Mouse (Mus musculus) inflammation-experienced regulatory T-cells, adult 16 weeks (primary cell): ENCODE measurements around the gene Dus2. TPM values are rescaled to one million over a fixed set of nuclear protein-coding genes. Genes with fewer than 3 reads are reported as not detected.

ENCODE experiments used
- polyA plus RNA-seq: library from polyadenylated mRNA; unstranded; fragments of 100-300 nt; shearing (Covaris generic); gene quantifications from one replicate; pipeline ENCODE4 v1.2.1, GENCODE M21; 2017

Dus2 gene
- 31.4 TPM for polyA plus RNA-seq

DNA sequence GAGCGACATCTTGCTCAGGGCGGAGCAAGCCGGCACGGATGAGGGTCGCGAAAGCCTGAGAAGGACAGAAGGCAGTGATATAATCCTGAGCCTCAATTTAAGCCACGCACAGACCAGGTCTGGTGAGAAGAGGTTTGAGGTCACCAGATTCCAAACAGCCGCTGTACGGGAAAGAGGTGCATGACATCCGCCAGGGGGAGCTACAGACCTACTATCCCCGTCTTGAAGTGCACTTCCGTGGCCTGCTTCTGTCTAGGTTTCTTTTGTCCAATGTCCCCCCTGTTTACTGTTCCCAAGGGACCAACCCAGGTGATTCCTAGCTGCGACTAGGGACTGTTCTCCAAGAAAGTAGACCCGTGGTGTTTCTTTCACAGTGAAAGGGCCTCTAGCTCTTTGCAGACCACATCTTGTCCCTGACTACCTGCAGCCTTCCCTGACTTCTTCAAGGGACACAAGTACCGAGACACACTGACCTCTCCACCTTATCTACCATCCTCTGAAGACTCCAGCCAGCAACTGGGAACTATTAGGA is at the start of gene Dus2:
Dus2 (plus strand) TSS at position 482 of the 532 bp plus-strand sequence.

DNA sequence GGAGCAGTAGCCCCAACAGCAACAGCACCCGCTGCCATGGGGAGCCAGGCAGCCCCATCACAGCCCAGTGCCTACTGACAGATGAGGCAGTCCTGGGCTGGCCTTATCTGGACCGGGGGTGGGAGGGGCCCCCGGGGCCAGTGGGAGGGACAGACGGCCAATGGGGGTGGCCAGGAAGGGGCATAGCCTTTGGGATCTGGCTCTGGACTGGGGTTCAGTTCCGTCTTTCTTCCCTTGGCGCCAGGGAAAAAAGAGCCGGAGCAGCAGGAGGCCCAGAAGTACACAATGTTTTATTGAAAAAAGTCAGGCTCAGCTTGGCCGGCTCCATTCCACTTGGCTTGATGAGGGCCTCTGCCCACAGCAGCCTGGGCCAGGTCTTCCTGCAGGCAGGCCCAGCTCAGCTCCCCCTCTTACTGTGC is 47.8 kb upstream of the Dus2 start, which contains the start of gene Lcat:
Lcat (minus strand) TSS at position 62 of the 419 bp plus-strand sequence.

DNA sequence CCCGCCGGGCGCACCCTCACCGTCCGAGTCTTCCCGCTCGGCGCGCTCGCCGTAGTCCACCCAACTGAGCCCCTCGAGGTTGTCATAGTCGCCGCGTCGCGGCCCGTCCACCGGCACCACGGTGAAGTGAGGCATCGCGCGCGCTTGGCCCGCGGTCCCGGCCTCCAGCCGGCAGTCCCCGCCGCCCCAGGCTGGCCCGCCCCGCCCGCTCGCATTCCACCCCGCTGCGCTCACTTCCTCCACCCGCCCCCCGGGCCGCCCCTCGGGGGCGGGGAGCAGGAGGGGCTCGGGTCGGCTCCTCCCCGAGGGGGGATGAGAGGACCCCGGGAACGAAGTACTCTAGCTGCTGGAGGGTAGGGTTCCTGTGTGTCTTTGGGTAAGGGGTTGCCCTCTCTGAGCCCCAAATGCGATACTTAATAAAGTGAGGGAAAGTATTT is 25.2 kb upstream of the Dus2 start, which contains the start of gene Slc12a4:
Slc12a4 (minus strand) TSS at position 193 of the 437 bp plus-strand sequence.

DNA sequence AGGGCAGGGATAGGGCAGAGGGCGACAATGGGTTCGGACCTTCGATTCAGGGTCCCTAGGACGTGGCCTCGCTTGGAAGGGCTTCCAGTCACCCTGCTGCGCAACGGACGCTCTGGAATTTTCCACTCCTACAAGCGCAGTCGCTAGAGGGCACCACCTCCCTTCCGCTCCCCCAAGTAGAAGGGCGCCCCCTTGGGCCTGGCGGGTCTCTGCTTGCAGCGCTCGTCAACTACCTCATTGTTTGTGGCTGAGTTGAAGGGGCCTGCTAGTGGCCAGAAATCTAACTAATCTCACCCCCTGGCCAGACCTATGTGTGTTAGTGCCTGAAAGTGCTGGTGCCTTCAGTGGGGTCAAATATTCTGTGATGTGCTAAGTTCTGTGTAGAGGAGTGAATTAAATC is 11.8 kb upstream of the Dus2 start, which contains the start of gene Dpep3:
Dpep3 (minus strand) TSS at position 105 of the 400 bp plus-strand sequence.

DNA sequence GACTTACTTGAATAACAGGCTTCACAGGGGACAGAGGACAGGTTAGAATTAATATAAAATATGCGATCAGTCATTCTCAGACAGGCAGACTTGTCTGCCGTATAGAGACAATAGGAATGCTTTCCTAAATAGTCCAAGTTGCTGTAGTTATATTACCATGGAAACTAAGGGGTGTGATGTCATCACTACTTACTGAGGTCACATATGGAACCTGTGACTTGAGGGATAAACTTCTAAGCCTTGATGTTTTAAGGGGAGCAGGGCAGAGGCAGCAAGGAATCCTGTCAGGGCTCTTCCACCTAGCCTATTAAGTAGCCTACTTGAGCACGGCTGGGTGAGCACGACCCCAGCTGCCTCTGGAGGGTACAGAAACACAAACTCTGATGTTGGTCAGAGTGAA is 14.7 kb downstream of the Dus2 start, which contains the start of gene Dpep2nb:
Dpep2nb (minus strand) TSS at position 101 of the 400 bp plus-strand sequence.

DNA sequence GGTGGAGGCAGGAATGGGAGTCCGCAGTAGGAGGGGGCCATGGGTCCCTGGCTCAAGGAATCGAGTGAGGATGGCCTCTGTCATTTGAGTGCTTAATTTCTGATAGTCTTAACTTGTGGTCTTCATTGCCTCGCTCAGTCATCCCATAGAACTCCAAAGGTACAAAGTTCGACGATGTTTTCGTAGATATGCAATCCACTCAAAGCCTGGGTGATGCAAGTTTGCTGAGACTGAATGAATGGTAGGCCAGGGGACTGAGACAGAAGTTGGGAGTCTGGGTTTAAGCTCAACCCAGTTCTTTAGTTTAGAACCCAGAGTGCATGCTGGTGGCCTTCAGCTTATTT is 20.5 kb downstream of the Dus2 start, which contains the start of gene Ddx28:
Ddx28 (minus strand) TSS at position 240 of the 344 bp plus-strand sequence.

DNA sequence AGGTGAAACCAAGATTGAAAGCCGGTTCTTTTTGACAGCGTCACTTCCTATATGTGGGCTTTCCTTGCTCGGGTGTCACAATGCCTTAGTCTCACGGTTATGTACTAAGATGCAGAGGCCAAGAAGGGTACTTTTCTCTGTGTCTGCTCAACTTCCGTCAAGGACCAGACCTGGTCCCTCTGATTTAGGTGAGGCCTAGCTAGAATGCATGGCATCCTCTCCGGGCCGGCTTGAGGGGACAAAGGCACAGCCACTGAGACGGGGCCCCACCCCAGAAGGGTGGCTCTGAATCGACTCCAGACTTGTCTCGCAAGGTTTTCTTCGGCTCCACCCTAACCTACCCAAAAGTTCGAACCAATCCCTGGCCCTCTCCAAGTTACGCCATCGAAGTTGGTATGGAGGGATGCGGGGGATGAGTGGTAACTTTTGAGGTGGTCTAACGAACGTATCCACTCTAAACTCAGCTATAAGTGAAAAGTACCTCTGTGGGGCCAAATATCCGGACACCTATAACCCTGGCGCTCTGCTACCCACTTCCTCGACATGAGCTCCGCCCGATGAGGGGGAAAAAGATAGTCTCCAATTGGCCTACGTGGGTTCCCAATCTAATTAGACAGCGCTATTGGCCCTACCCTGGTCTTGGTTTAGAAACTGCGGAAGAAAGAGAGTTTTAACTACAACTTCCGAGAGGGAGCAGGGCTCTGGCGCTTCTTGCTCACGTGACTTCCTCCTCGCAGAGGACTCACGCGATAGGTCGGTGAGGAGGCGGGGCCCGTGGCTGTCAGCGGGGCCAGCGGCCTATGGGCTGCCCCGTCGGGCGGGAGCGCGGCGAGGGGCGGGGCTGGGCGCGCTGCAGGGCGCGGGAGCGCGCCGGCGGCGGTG is 67.8 kb downstream of the Dus2 start, which contains the start of gene Nfatc3:
Nfatc3 (plus strand) TSS at position 110 of the 882 bp plus-strand sequence.

Other genes starting within 250 kb of the Dus2 start
- 6.3 TPM for gene Gfod2, start 232.7 kb upstream of the Dus2 start, polyA plus RNA-seq
- 27.8 TPM for gene Ranbp10, start 164.0 kb upstream of the Dus2 start, polyA plus RNA-seq
- gene Tsnaxip1, start 163.6 kb upstream of the Dus2 start, polyA plus RNA-seq, result not detected
- 18.1 TPM for gene Cenpt, start 138.1 kb upstream of the Dus2 start, polyA plus RNA-seq
- 17.4 TPM for gene Thap11, start 136.2 kb upstream of the Dus2 start, polyA plus RNA-seq
- gene Nutf2, start 130.8 kb upstream of the Dus2 start, polyA plus RNA-seq, result 11.7 TPM
- 120 TPM for gene Edc4, start 110.5 kb upstream of the Dus2 start, polyA plus RNA-seq
- gene Nrn1l, start 97.8 kb upstream of the Dus2 start, polyA plus RNA-seq, result 2.6 TPM
- 38.1 TPM for gene Pskh1, start 90.9 kb upstream of the Dus2 start, polyA plus RNA-seq
- 1.9 TPM for gene Ctrl, start 57.5 kb upstream of the Dus2 start, polyA plus RNA-seq
- gene Psmb10, start 52.9 kb upstream of the Dus2 start, polyA plus RNA-seq, result 505 TPM
- 0.59 TPM for gene Lcat, start 48.0 kb upstream of the Dus2 start, polyA plus RNA-seq
- gene Slc12a4, start 25.2 kb upstream of the Dus2 start, polyA plus RNA-seq, result 20.9 TPM
- gene Dpep3, start 11.9 kb upstream of the Dus2 start, polyA plus RNA-seq, result not detected
- gene Dpep2nb, start 14.6 kb downstream of the Dus2 start, polyA plus RNA-seq, result 0.43 TPM
- 10.8 TPM for gene Ddx28, start 20.5 kb downstream of the Dus2 start, polyA plus RNA-seq
- gene Nfatc3, start 67.5 kb downstream of the Dus2 start, polyA plus RNA-seq, result 63.7 TPM
- gene Esrp2, start 145.6 kb downstream of the Dus2 start, polyA plus RNA-seq, result 1.7 TPM
- gene Pla2g15, start 159.1 kb downstream of the Dus2 start, polyA plus RNA-seq, result 14.1 TPM
- 46.5 TPM for gene Slc7a6, start 177.5 kb downstream of the Dus2 start, polyA plus RNA-seq
- 47.3 TPM for gene Slc7a6os, start 219.6 kb downstream of the Dus2 start, polyA plus RNA-seq
- gene Prmt7, start 219.6 kb downstream of the Dus2 start, polyA plus RNA-seq, result 48.2 TPM